Mouse (Mus musculus) spleen, adult 2 months (tissue): Measurements from ENCODE around the gene Aspn.

ENCODE experiments used
- CTCF ChIP-seq: fragments of 200-500 bp; IDR thresholded peaks from 2 replicates; pipeline ENCODE4 v1.5.1; 2011; ENCODE audit warnings: mild to moderate bottlenecking, inconsistent platforms; ENCODE audit not compliant: insufficient read depth, insufficient read length, insufficient replicate concordance; ENCODE audit errors: extremely low read depth
- POLR2A ChIP-seq: fragments of 200-500 bp; IDR thresholded peaks from 2 replicates; pipeline ENCODE4 v1.6.1; 2011; ENCODE audit warnings: low read depth, low read length, inconsistent platforms

GRCm38 (mm10) chr13:49544279-49544678, at the start of gene Aspn:
- TF ChIP-seq POLR2A (no peak), CTCF (no peak)
